Mouse (Mus musculus) left cerebral cortex, adult 9 months (tissue): ENCODE measurements around the gene Rdh1.
"Not testable (repeated sequence)": the region's sequence is repeated elsewhere in the genome, so short reads cannot be mapped to it uniquely, and the experiment has no call there.

Experiments
- DNase-seq, 2 experiments: peaks; one replicate each; pipeline ENCODE4 v3.0.0; 2022; ENCODE audit warnings: low spot score in 2 of 2

Gene Rdh1

GRCm38 (mm10) chr10:127748847-127749612 is 10.5 kb upstream of the Rdh1 start:
- no peak for DNase-seq

- DNase-seq, result no peak
These were observed 9.3 kb upstream of the Rdh1 start for GRCm38 (mm10) chr10:127750136-127750777.

GRCm38 (mm10) chr10:127751548-127751947 is 8.0 kb upstream of the Rdh1 start, which contains the start of gene Gpr182:
Gene Gpr182 (minus strand): TSS chr10:127751732.
- no peak for DNase-seq

GRCm38 (mm10) chr10:127754566-127755166 is 4.9 kb upstream of the Rdh1 start:
- no peak for DNase-seq

- no peak for DNase-seq
These were observed 4.3 kb upstream of the Rdh1 start for GRCm38 (mm10) chr10:127755246-127755645.

- DNase-seq, result no peak
These were observed 3.6 kb upstream of the Rdh1 start for GRCm38 (mm10) chr10:127755770-127756468.

GRCm38 (mm10) chr10:127762926-127763325 is 3.4 kb downstream of the Rdh1 start:
- not testable (repeated sequence) for DNase-seq

GRCm38 (mm10) chr10:127763914-127764680 is 4.6 kb downstream of the Rdh1 start:
- no peak for DNase-seq

- no peak for DNase-seq
These were observed 7.0 kb downstream of the Rdh1 start for GRCm38 (mm10) chr10:127766564-127766963.

GRCm38 (mm10) chr10:127776011-127776410 is 16.5 kb downstream of the Rdh1 start, which contains the start of gene Rdh9:
Gene Rdh9 (plus strand): TSS chr10:127776386.
- no peak for DNase-seq

- DNase-seq, result not testable (repeated sequence)
These were observed 22.8 kb downstream of the Rdh1 start for GRCm38 (mm10) chr10:127782321-127782720.

GRCm38 (mm10) chr10:127785411-127785810 is 25.9 kb downstream of the Rdh1 start:
- DNase-seq, result not testable (repeated sequence)

GRCm38 (mm10) chr10:127799295-127799694 is 39.8 kb downstream of the Rdh1 start:
- DNase-seq, result no peak

GRCm38 (mm10) chr10:127800891-127801290 is 41.4 kb downstream of the Rdh1 start, which contains the start of gene Rdh16:
Gene Rdh16 (plus strand): TSS chr10:127801152.
- no peak for DNase-seq

GRCm38 (mm10) chr10:127801612-127802011 is 42.1 kb downstream of the Rdh1 start:
- DNase-seq, result no peak

- DNase-seq, result no peak
These were observed 42.7 kb downstream of the Rdh1 start for GRCm38 (mm10) chr10:127802236-127802635.

GRCm38 (mm10) chr10:127804416-127804815 is 44.9 kb downstream of the Rdh1 start:
- DNase-seq, result no peak

GRCm38 (mm10) chr10:127815888-127816287 is 56.4 kb downstream of the Rdh1 start:
- DNase-seq, result no peak

- DNase-seq, result not testable (repeated sequence)
These were observed 57.9 kb downstream of the Rdh1 start for GRCm38 (mm10) chr10:127817268-127817910.
